Mouse (Mus musculus) layer of hippocampus, adult 2 months (tissue): ENCODE data around the gene Arhgef11. TPM values are rescaled to one million over a fixed set of nuclear protein-coding genes. Genes with fewer than 3 reads are reported as not detected.

Source experiments
- DNase-seq, 2 experiments: peaks; one replicate each; pipeline ENCODE4 v3.0.0; 2022; ENCODE audit warnings: low spot score in 2 of 2
- H3K27ac ChIP-seq: fragments of 200-600 bp; 2 replicates; pipeline ENCODE4 v1.8.1; 2022
- H3K4me3 ChIP-seq: fragments of 200-600 bp; 2 replicates; pipeline ENCODE4 v1.8.1; 2022; ENCODE audit warnings: mild to moderate bottlenecking
- CTCF ChIP-seq: fragments of 200-600 bp; conservative IDR thresholded peaks from 2 replicates; pipeline ENCODE4 v1.8.1; 2022; ENCODE audit warnings: antibody characterized with exemption, mild to moderate bottlenecking, moderate library complexity
- total RNA-seq, 2 experiments: library from RNA; stranded (reverse); gene quantifications; 2 replicates each; pipeline ENCODE4 v1.2.3; 2021

The Arhgef11 gene
- total RNA-seq, 2 experiments from 2014 or later = 60.6 to 61.5 TPM

DNA sequence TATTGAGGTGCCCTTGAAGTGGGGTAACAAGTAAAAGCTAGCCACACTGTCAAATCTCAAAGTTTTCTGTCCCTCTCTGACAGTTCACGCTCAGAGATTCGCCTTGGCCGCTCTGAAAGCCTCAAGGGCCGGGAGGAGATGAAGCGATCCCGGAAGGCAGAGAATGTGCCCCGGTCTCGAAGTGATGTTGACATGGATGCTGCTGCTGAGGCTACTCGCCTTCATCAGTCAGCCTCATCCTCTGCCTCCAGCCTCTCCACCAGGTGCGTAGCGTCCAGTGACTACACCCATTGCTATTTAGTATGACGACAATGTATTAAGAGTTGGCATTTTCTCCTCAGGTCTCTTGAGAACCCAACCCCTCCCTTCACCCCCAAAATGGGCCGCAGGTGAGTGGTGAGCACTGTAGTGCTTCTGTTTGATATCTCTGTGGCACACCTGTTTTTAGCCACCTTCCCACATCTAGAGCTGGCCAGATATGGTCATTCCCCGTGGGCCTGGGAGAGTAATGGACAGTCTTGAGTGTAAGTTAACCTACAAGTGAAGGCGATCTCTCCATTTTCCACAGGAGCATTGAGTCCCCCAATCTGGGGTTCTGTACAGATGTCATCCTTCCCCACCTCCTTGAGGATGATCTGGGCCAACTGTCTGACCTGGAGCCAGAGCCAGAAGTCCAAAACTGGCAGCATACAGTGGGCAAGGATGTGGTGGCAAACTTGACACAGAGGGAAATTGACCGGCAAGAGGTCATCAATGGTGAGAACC lies 108.2 kb downstream of the Arhgef11 start:
- Histone ChIP-seq H3K4me3 (no peak overlapping the region), H3K27ac (no peak overlapping the region)
- no peak for TF ChIP-seq CTCF
- no peak for DNase-seq

DNA sequence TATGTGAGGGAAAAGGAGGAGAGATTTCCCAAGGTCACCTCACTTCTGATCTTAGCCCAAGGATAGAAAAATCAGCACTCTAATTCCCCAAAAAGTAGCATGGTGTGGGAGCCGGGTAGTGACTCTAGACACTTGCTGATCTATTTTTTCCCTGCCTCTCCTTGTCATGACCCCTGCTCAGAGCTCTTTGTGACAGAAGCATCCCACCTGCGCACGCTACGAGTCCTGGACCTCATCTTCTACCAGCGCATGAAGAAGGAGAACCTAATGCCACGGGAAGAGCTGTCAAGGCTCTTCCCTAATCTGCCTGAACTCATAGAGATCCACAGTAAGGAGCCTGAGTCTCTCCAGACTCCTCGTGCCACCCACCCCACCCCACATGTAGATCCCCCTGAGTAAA lies 108.8 kb downstream of the Arhgef11 start:
- no peak for TF ChIP-seq CTCF
- DNase-seq = no peak
- H3K4me3 ChIP-seq = no peak overlapping the region
- no peak overlapping the region for H3K27ac ChIP-seq

DNA sequence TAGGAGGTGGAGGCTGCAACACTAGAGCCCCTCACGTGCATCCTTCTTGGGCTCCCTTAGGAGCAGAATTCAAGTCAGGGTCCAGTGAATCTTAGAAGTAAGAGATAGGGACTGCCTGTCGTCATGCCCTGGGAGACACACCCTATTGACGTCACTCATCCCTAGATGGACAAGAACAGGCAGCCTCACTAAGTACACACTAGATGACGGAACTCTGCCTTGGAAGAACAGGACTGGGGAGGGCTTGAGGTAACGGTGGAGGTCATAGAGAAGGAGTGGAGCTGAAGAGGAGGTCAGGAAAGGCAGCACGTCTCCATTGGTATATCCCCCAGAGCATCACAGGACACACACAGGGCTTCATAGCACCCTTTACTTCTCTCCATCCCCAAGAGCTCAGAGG lies 111.3 kb downstream of the Arhgef11 start:
- Histone ChIP-seq H3K4me3 (no peak overlapping the region), H3K27ac (no peak overlapping the region)
- DNase-seq = no peak
- no peak for TF ChIP-seq CTCF

DNA sequence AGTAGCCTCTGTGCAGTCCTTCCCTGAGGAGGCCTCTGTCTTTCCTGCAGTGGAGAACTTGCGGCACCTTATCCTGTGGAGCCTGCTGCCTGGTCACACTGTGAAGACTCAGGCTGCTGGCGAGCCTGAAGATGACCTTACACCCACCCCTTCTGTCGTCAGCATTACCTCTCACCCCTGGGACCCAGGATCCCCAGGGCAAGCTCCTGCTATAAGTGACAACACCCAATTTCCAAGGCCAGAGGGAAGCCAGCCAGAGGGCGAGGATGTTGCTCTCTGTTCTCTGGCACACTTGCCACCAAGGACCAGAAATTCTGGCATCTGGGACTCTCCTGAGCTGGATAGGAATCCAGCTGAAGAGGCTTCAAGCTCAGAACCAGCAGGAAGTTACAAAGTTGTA lies 115.7 kb downstream of the Arhgef11 start:
- no peak overlapping the region for H3K27ac ChIP-seq
- TF ChIP-seq CTCF = no peak
- no peak for DNase-seq
- no peak overlapping the region for H3K4me3 ChIP-seq

DNA sequence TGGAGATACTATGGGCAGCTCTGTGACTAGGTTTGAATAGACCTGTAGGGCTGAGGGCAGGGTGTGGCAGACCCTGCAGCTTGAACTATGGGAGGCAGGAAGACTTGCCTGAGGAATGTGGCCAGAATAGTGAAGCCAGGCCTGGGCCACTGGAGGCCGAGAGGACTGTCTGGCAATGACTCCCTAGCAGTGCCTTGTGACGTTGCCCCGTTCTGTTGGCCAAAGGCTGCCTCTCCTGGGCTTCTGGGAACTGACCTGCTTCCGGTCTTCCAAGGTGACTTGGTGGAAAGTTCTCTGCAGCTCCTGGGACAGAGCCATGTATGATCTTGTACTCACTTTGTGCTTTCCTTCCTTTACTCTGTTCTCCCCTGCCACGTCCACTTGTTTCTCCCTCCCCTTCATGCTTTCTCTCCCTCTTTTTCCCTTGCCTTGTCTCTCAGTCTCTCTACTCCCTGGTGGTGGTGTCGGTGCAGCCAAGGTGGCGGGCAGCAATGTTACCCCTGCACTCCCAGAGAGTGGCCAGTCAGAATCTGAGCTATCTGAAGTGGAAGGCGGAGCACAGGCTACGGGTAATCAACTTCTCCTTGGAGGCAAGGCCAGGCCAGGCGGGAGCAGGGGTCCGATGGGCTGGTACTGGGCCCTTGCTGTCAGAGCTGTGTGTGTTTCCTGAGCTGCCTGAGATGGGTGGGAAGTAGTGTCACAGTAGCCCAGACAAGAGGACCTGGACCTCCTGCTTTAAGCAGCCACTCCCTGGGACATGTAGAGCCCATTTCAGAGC lies 116.8 kb downstream of the Arhgef11 start:
- no peak overlapping the region for H3K4me3 ChIP-seq
- TF ChIP-seq CTCF = no peak
- DNase-seq = no peak
- H3K27ac ChIP-seq = no peak overlapping the region

DNA sequence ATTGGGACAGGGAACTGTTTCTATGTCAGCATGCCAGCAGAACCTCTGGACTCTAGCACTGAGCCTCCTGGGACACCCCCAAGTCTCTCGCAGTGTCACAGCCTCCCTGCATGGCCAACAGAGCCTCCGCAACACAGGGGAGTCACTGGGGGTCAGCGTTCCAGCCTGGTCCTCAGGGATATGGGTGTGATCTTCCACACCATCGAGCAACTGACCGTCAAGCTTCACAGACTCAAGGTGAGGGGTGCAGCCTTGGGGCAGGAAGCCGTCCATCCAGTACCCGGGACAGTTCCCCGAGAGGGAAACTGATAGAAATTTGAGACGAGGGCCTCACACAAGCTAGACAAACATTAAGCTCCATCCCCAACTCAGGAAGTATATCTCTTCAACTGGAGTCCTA lies 118.0 kb downstream of the Arhgef11 start:
- no peak for TF ChIP-seq CTCF
- DNase-seq = no peak
- H3K4me3 ChIP-seq = no peak overlapping the region
- H3K27ac ChIP-seq = no peak overlapping the region

DNA sequence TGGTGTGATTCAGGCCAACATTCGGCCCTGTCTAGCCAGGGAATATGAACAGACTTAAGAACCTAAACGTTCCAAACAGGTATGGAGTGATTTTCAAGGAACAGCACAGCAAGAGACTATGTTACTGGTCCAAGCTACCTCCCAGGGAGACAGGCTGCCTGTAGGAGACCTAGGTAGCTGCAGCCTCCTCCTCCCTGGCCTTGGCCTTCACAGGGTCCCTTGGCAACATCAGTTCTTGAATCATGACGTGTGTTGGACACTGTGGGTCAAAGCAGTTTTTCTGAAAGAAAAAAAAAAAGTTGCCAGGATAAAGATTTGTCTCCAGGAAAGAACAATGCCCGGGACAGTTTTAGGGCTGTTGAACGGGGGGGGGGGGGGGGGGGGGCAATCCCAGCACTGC lies 121.5 kb downstream of the Arhgef11 start:
- H3K27ac ChIP-seq = no peak overlapping the region
- no peak overlapping the region for H3K4me3 ChIP-seq
- TF ChIP-seq CTCF = no peak
- DNase-seq = no peak

DNA sequence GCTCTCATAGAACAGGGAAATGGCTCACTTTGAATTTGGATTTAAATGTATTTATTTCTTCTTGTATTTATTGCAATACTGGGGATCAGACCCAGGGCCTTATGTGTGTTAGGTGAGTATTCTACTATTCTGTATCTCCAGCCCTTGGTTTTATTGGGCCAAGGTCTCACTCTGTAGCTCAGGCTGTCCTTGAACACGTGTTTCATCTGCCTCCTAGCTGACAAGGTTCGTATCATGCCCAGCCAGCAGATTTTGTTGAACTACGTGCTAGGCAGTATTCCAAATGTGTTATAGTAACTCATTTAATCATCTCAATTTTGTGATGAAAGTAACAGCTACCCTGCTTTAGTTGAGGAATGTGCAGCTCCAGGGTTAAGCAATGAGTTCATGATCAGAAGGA lies 124.7 kb downstream of the Arhgef11 start:
- DNase-seq = no peak
- no peak overlapping the region for H3K27ac ChIP-seq
- H3K4me3 ChIP-seq = no peak overlapping the region
- no peak for TF ChIP-seq CTCF

DNA sequence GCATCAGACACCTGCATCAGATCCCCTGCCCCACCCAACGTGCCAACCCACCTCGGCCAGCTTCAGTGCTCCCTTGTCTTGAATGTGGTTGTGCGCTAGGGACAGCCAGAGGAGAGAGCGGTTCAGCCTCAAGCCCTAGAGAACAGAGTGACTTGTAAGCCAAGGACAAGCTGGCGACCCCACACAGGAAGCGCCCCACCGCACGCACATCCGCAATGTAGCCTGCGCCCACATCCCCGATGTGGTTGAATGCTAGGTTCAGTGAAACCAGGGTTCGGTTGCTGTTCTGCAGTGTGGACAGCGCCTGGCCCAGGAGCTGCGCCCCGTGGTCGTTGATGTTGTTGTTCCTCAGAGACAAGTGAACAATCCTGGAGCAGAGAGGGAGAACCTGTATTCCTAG lies 125.4 kb downstream of the Arhgef11 start:
- Histone ChIP-seq H3K4me3 (no peak overlapping the region), H3K27ac (no peak overlapping the region)
- DNase-seq = no peak
- TF ChIP-seq CTCF = no peak

DNA sequence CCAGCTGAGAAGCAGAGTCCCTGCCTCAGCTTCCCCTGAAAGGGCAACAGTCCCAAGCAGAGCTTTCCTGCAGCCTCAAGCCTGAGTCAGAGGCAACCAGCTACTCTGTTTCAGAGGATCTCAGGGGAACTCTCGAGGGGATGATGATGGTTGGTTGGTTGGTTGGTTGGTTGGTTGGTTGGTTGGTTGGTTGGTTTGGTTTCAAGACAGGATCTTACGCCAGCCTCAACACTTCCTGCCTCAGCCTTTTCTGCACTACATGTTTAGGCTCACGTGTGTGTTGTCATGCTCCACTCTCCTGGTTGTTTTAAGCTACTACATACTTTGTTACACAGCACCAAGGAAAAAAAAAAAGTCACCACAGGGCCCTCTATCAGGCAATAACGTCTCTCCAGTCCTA lies 126.6 kb downstream of the Arhgef11 start:
- Histone ChIP-seq H3K4me3 (no peak overlapping the region), H3K27ac (no peak overlapping the region)
- TF ChIP-seq CTCF = no peak

DNA sequence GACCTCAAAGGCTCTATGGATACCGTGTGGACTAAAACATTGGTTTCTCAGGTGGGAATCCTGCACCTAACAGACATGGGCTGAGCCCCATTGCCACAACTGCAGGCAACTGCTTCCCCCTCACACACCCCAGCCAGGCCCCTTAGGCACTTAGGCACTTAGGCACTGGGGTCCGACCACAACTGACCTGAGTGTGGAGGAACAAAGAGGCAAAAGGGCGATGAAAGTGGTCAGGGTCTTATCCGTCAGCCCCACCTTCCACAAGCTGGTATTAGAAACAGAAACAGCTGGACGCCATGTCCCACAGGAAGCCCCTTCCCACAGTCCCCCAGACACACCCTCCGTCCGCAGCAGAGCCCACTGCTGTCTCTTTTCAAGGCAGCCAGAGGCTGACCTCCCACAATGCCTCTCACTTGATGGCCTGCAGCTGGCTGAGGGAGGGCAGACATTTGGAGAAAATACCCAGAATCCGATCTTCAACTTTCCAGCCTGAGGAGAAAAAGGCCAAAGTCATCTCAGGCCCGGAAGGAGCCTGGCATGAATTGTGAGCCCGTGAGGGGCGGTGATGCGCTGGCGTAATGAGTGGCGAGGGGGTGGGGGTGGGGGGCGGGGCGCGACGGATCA lies 127.8 kb downstream of the Arhgef11 start:
- no peak for TF ChIP-seq CTCF
- no peak for DNase-seq

More for the DNA sequence above, 126.6 kb downstream of the Arhgef11 start:
- DNase-seq = no peak

DNA sequence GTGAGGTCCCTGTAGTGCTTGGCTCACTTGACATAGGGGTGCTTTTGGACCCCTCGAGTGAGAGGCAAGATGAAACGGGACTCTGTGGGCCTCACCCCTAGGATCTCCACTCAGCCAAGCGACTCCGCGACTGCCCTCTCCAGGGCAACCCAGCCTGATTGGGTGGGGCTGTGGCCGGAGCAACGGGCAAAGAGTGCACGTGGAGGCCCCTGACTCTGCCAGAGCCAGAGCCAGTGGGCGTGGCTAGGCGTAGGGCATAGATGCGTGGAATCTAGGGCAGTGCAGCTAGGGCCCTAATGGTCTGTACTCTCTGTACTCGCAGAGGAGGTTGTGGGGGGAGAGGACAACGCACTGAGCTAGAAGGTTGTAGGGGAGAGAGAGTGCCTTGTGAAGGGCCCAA lies 131.1 kb downstream of the Arhgef11 start, which contains the start of gene Lrrc71:
Gene Lrrc71, minus strand, starts transcription at position 195 of the 400 bp plus-strand sequence.
- H3K27ac ChIP-seq = no peak within 1 kb of the TSS
- DNase-seq = no peak
- no peak for TF ChIP-seq CTCF
- H3K4me3 ChIP-seq = no peak within 1 kb of the TSS

More for the DNA sequence above, 127.8 kb downstream of the Arhgef11 start:
- no peak overlapping the region for H3K27ac ChIP-seq
- no peak overlapping the region for H3K4me3 ChIP-seq

DNA sequence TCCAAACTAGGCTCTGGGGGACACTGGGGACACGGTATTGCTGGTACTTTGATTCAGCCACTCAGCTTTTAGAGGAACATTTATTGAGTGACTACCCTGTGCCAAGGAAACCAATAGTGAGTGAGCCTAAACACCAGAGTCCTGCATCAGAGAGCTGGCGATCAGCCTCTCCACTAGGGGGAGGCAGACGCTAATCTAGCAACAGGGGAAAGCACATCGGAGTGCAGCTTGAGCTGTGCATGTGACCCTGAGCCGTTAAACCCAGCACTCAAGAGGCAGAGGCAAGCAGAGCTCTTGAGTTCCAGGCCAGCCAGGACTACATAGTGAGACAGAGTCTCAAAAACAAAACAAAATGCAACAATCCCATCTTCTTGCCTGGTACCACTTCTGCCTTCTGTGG lies 131.7 kb downstream of the Arhgef11 start:
- TF ChIP-seq CTCF = peak; percentile 88
- Histone ChIP-seq H3K4me3 (no peak overlapping the region), H3K27ac (no peak overlapping the region)
- DNase-seq = peak; percentile 49 to 66
